Mouse (Mus musculus) testis, adult 2 months (tissue): ENCODE data around the gene 4921509C19Rik. TPM values are rescaled to one million over a fixed set of nuclear protein-coding genes. Genes with fewer than 3 reads are reported as not detected.
A peak's percentile ranks its signal among the peaks of the same experiment; 100 is the strongest.
"Not testable (repeated sequence)": the region's sequence is repeated elsewhere in the genome, so short reads cannot be mapped to it uniquely, and the experiment has no call there.

Experiments
- H3K27ac ChIP-seq: fragments of 200-500 bp; 2 replicates; pipeline ENCODE4 v1.5.1; 2012; ENCODE audit warnings: low read depth, low read length; ENCODE audit not compliant: control insufficient read depth, insufficient read depth
- H3K27me3 ChIP-seq: fragments of 200-500 bp; 2 replicates; pipeline ENCODE4 v1.6.1; 2012; ENCODE audit warnings: mild to moderate bottlenecking, low read length, moderate library complexity; ENCODE audit not compliant: control insufficient read depth, insufficient read depth
- H3K36me3 ChIP-seq: fragments of 200-500 bp; 2 replicates; pipeline ENCODE4 v1.6.1; 2012; ENCODE audit warnings: mild to moderate bottlenecking, low read length; ENCODE audit not compliant: control insufficient read depth, insufficient read depth
- H3K4me1 ChIP-seq: fragments of 200-500 bp; 2 replicates; pipeline ENCODE4 v1.6.1; 2012; ENCODE audit warnings: low read length; ENCODE audit not compliant: control insufficient read depth, insufficient read depth
- H3K4me3 ChIP-seq: fragments of 200-500 bp; 2 replicates; pipeline ENCODE4 v1.5.1; 2012; ENCODE audit warnings: low read depth, mild to moderate bottlenecking, low read length, moderate library complexity, mixed read lengths; ENCODE audit not compliant: control insufficient read depth
- CTCF ChIP-seq: fragments of 200-500 bp; IDR thresholded peaks from 2 replicates; pipeline ENCODE4 v1.5.1; 2012; ENCODE audit warnings: low read depth, mild to moderate bottlenecking, inconsistent platforms, low read length, moderate library complexity; ENCODE audit not compliant: control insufficient read depth, insufficient read depth, insufficient replicate concordance
- POLR2A ChIP-seq: fragments of 200-500 bp; IDR thresholded peaks from 2 replicates; pipeline ENCODE4 v1.6.1; 2012; ENCODE audit warnings: low read depth, mild to moderate bottlenecking, inconsistent platforms, low read length, moderate library complexity; ENCODE audit not compliant: control insufficient read depth
- polyA plus RNA-seq: library from polyadenylated mRNA; depleted of rRNA; stranded (reverse); fragments of >200 nt; gene quantifications from 2 replicates; pipeline ENCODE4 v1.2.3, GENCODE M21; 2012; rRNA removed

The 4921509C19Rik gene
- polyA plus RNA-seq, result 27.5 and 32.8 TPM in 2 replicates

DNA sequence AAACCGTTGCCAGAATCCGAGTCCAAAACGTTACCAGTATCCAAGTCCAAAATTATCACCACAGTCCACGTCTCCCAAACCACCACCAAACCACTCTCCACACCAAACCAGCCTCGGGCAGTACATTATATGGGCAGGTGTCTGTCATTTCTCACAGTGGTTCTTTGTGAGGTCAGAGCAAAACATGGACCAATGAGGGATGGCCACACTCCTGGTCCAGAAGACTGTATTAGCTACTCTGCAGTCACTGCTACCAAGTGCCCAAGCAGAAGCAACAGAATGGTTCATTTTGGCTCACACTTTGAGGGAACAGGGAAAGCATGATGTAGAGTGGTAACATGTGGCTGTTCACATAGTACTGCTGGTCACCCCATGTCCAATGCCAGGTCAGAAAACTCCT lies at the start of gene 4921509C19Rik:
Gene 4921509C19Rik (minus strand): TSS at position 101 of the 400 bp plus-strand sequence.
- H3K36me3 ChIP-seq, H3K27me3 ChIP-seq, H3K27ac ChIP-seq, H3K4me1 ChIP-seq: not testable (repeated sequence)
- peak within 1 kb of the TSS; percentile 68 for H3K4me3 ChIP-seq

DNA sequence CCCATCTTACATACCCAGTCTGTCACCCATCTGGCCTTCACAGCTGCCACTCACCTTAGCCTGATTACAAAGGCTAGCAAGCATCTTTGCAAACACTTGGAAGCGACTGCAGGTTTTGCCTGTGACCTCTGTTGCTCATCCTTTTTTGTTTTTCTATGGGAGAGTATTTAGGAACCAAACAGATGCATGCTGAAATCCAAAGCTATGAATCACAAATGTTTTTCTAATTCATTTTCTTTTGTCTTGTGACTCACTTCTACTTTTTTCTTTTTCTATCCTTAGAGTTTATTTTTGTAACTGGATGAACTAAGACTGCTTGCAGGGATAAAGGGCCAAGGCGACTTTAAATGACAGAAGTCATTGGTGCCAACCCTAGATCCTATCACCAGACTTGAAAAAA lies 49.6 kb upstream of the 4921509C19Rik start:
- Histone ChIP-seq H3K27me3 (no peaks in the 10 kb centered on the region), H3K4me1 (no peaks in the 10 kb centered on the region), H3K27ac (no peak overlapping the region), H3K36me3 (no peaks in the 10 kb centered on the region), H3K4me3 (no peak overlapping the region)
- TF ChIP-seq POLR2A (no peak), CTCF (no peak)

DNA sequence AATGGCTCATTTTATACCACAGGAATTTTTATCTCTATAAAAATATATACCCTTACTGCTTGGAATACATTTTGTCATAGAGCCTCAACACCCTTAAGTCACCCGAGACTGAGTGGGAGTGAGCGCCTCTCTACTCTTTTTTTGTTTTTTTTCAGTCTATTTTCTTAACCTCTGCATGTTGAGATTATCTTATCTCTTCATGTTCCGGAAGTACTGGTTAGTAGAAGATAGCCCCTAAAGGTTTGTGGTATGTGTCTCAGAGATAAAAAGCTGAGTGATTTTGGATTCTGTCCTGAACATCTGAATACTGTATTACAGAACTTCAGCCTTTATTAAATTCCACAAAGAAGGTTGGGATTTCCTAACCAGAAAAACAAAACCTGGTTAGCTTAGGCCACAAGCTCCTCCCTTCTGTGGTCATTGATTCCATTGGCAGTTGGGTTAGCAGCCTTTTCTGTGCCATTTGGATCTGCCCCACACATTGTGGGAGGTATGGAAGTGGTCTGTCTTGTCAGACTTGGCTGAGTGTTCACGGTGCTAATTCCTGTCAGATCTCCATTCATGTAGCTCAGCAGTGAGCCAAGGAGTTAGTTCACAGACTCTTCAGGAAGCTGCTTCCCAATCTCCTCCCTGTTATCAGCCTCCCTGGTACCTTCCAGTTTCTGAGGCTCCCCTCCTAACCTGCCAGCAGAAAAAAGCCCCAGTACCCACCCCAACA lies 48.5 kb upstream of the 4921509C19Rik start:
- H3K4me1 ChIP-seq, result no peaks in the 10 kb centered on the region
- no peak overlapping the region for H3K4me3 ChIP-seq
- TF ChIP-seq POLR2A, result no peak
- no peak for TF ChIP-seq CTCF
- no peaks in the 10 kb centered on the region for H3K27me3 ChIP-seq
- no peak overlapping the region for H3K27ac ChIP-seq
- no peaks in the 10 kb centered on the region for H3K36me3 ChIP-seq

DNA sequence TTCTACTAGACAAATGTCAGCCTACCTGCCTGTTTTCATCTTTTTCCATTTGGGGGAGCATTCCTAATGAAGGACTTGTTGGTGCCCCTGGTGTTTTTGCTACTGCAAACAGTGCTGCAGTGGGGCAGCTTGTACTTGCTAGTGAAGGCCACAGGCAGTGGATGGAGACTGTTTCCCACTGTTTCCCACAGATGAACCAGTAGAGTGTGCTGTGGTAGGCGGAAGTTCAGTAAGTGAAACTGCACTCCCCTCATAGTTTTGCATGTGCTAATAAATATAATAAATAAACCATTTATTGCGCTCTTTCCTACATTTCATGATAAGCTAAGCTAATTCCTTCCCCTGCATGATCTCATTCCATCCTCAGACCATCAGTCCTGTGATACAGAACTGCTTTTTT lies 43.0 kb upstream of the 4921509C19Rik start:
- H3K36me3 ChIP-seq, result no peaks in the 10 kb centered on the region
- no peaks in the 10 kb centered on the region for H3K27me3 ChIP-seq
- no peak overlapping the region for H3K27ac ChIP-seq
- no peak for TF ChIP-seq CTCF
- TF ChIP-seq POLR2A, result no peak
- no peaks in the 10 kb centered on the region for H3K4me1 ChIP-seq
- H3K4me3 ChIP-seq, result no peak overlapping the region

DNA sequence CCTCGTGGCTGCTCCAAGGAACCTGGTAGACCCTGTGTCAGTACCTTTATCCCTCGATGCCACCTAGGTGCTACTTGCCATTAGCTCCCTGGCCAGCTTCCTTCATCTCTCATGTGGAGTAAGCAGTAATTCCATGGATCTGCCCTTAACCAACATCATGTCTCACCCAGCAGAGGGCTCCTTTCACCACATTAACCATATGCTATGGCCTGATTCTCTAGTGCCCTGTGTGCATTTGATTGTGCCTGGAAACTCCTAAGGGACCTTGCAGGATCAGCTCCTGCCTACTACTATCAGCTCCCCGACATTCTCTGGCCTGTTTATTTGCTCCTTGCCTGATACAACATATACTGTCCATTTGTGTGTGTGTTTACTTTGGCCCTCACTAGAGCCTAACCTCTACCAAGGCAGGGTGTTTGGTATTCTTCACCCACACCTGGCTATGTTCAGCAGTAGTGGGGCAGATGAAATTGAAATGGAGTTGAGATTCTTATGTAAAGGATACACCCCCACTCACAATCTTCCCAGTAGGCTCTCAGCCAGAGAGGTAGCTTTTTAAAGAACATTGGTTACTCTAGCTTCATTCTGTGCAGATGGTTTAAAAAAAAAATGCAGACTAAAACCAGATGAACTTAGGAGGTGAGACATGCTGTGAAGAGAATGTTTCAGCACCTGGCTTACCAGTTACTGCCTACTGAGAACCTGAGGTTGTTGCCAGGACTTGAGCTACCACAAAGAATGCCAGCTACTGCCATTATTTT lies 37.8 kb upstream of the 4921509C19Rik start:
- Histone ChIP-seq H3K4me1 (no peaks in the 10 kb centered on the region), H3K27ac (no peak overlapping the region), H3K4me3 (no peak overlapping the region), H3K27me3 (no peaks in the 10 kb centered on the region), H3K36me3 (peaks cover 4% of the 10 kb centered on the region)
- TF ChIP-seq POLR2A (no peak), CTCF (no peak)

DNA sequence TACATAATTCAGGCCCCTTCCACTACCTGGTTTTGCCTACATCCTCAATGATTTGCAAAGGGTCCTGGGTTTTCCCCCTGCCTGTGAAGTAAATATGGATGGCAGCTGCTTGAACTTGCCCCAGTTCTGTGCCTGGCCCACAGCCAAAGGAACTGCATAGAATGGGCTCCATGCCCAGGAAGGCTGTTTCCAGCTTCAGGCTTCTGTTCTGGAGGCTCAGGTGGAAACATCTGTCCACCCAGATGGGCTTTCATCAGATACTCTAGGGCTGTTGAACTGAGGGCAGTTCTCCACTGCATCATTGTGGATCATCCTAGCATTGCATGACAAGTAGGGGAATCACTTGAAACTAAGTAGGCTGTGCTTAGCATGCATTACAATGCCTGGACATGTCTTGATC lies 36.2 kb upstream of the 4921509C19Rik start:
- no peaks in the 10 kb centered on the region for H3K27me3 ChIP-seq
- peaks cover 6% of the 10 kb centered on the region for H3K36me3 ChIP-seq
- no peak overlapping the region for H3K4me3 ChIP-seq
- H3K27ac ChIP-seq, result no peak overlapping the region
- TF ChIP-seq CTCF (no peak), POLR2A (no peak)
- no peaks in the 10 kb centered on the region for H3K4me1 ChIP-seq

DNA sequence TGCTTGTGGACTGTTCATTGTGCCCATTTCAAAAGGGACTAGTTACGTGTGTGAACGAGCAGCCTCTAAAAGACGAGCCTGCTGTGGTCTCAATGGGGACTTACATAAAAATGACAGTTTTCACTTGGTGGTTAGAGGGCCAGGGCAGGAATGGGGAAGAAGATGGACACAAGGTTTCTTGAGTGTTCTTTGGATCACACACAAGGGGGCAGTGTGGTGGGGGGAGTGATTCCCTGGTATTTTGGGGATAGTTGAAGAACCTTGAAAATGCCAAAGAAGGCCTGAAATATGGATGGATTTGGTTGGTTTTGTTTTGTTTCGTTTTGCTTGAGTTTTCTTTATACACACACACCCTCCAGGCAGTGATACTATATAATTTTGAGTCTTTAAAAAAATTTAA lies 28.3 kb upstream of the 4921509C19Rik start:
- Histone ChIP-seq H3K27me3 (no peaks in the 10 kb centered on the region), H3K27ac (no peak overlapping the region), H3K4me3 (no peak overlapping the region), H3K4me1 (no peaks in the 10 kb centered on the region), H3K36me3 (peaks cover 10% of the 10 kb centered on the region)
- no peak for TF ChIP-seq CTCF
- no peak for TF ChIP-seq POLR2A
